Mouse (Mus musculus): Measurements from ENCODE around the gene Stx5a.

- TF ChIP-seq POLR2A (IDR thresholded peaks at IDR 0.05; ENCODE audit: low read depth, low read length) (no peak), CTCF (IDR thresholded peaks at IDR 0.05; ENCODE audit: extremely low read depth, insufficient read depth, insufficient read length, insufficient replicate concordance) (no peak)
Observed at GRCm38 (mm10) chr19:8716767-8717475, 24.3 kb upstream of the Stx5a start.

Data from spleen, adult 2 months (tissue).